Mouse (Mus musculus) brown adipose tissue, adult 24 weeks (tissue): ENCODE measurements around the gene Rgs8. TPM values are rescaled to one million over a fixed set of nuclear protein-coding genes. Genes with fewer than 3 reads are reported as not detected.

ENCODE experiments used
- H3K27ac ChIP-seq: fragments of 200-500 bp; replicated peaks from 2 replicates; pipeline ENCODE4 v1.5.1; 2012; ENCODE audit warnings: low read depth, mild to moderate bottlenecking, low read length
- H3K4me1 ChIP-seq: fragments of 200-500 bp; 2 replicates; pipeline ENCODE4 v1.6.1; 2012; ENCODE audit warnings: low read length, mixed read lengths; ENCODE audit not compliant: control insufficient read depth, insufficient read depth, insufficient read length
- H3K4me3 ChIP-seq: fragments of 200-500 bp; 2 replicates; pipeline ENCODE4 v1.5.1; 2012; ENCODE audit warnings: low read depth, mild to moderate bottlenecking, low read length, moderate library complexity; ENCODE audit not compliant: insufficient read depth
- polyA plus RNA-seq: library from polyadenylated mRNA; stranded (reverse); fragments of >200 nt; gene quantifications from 2 replicates; pipeline ENCODE4 v1.2.4, GENCODE M21; 2012; ENCODE audit not compliant: missing spikeins, insufficient read depth, insufficient read length

Gene Rgs8
- polyA plus RNA-seq, 1 experiment, result not detected

- H3K27ac ChIP-seq, result no peak overlapping the region
- no peak overlapping the region for H3K4me3 ChIP-seq
- no peaks in the 10 kb centered on the region for H3K4me1 ChIP-seq
Observed at GRCm38 (mm10) chr1:153694372-153695120, 41.7 kb downstream of the Rgs8 start.

DNA sequence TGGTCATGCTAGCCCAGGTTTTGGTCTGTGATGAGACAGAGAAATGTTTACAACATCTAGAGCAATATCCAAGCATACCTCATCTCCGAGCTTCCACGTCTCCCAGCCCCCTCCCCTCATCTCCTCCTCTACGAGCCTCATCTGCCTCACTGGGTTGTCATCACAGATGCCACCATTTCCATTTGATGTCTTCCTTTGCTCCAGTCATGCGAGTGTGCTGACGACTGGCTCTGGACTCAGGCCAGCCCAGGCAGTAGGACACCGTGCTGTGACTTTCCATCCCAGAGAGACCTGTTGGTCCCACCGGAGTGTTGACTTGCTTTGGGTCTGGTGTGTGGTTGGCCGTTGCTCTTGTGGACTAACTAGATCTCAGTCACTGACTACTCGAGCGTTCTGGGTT, 42.6 kb downstream of the Rgs8 start:
- Histone ChIP-seq H3K4me1 (no peaks in the 10 kb centered on the region), H3K27ac (no peak overlapping the region), H3K4me3 (no peak overlapping the region)

DNA sequence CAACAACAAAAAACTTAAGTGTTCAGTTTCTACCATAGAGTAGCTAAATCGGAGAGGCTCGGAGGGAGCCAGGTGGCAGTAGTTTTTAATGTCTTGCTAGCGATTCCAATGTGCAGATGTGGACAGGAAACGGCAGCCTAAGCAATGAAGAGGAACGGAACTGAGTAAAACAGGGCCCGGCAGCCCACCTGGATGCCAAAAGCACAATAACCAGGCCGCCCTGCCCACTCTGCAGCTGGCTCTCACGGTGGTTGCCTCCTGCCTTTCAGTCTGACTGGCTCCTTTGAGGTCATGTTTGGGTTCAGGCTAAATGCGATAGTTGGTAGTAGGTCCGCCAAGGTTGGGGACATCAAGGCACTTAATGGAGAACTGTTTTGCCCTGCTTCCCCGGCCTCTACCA, 43.3 kb downstream of the Rgs8 start:
- Histone ChIP-seq H3K27ac (no peak overlapping the region), H3K4me3 (no peak overlapping the region), H3K4me1 (no peaks in the 10 kb centered on the region)

DNA sequence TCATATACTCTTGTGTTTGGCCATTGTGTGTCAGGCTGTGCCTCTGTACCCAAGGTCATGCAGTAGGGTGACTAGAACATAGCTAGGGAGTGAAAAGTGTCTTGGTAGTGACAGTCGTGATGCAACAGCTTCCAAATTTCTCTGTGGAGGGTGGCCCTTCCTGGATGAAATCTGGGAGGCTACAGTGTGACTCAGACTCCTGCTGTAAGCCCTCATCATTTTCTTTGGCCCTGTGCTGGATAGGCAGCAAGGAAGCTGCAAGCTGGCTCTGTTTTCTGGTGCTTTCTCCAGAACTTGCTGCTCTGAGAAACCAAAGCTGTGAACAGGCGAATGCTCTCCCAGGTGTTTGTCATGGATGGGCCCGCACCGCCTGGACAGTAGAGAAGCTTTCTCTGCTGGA, 43.7 kb downstream of the Rgs8 start:
- Histone ChIP-seq H3K27ac (no peak overlapping the region), H3K4me3 (no peak overlapping the region), H3K4me1 (no peaks in the 10 kb centered on the region)

GRCm38 (mm10) chr1:153697581-153698251, 44.9 kb downstream of the Rgs8 start:
- Histone ChIP-seq H3K27ac (no peak overlapping the region), H3K4me1 (no peaks in the 10 kb centered on the region), H3K4me3 (no peak overlapping the region)

GRCm38 (mm10) chr1:153698311-153699084, 45.7 kb downstream of the Rgs8 start:
- Histone ChIP-seq H3K4me3 (no peak overlapping the region), H3K27ac (no peak overlapping the region), H3K4me1 (peaks cover 5% of the 10 kb centered on the region)

GRCm38 (mm10) chr1:153700448-153701063, 47.7 kb downstream of the Rgs8 start:
- H3K27ac ChIP-seq, result no peak overlapping the region
- no peak overlapping the region for H3K4me3 ChIP-seq
- peaks cover 5% of the 10 kb centered on the region for H3K4me1 ChIP-seq

DNA sequence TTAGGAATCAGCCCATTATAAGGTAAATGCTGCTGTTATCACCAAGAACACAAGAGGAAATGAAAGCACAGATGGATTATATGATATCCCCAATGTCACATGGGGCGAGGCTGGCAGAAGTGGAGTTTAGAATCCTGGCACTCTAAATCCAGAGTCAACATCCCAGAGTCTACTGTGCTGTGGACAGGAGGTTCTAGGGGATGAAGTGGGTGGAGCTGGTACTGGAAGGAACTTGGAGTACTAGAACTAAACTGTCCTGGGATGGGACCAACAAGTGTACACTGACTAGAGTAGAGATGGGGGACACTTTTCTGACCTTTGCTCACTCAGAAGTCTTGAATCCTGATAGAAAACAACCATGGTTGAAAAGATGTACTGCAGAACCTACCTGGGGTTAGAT, 48.6 kb downstream of the Rgs8 start:
- H3K4me1 ChIP-seq, result peaks cover 5% of the 10 kb centered on the region
- H3K27ac ChIP-seq, result no peak overlapping the region

GRCm38 (mm10) chr1:153702166-153702852, 49.5 kb downstream of the Rgs8 start:
- H3K27ac ChIP-seq, result no peak overlapping the region
- H3K4me1 ChIP-seq, result peaks cover 5% of the 10 kb centered on the region
- no peak overlapping the region for H3K4me3 ChIP-seq

More for the DNA sequence above, 48.6 kb downstream of the Rgs8 start:
- no peak overlapping the region for H3K4me3 ChIP-seq

DNA sequence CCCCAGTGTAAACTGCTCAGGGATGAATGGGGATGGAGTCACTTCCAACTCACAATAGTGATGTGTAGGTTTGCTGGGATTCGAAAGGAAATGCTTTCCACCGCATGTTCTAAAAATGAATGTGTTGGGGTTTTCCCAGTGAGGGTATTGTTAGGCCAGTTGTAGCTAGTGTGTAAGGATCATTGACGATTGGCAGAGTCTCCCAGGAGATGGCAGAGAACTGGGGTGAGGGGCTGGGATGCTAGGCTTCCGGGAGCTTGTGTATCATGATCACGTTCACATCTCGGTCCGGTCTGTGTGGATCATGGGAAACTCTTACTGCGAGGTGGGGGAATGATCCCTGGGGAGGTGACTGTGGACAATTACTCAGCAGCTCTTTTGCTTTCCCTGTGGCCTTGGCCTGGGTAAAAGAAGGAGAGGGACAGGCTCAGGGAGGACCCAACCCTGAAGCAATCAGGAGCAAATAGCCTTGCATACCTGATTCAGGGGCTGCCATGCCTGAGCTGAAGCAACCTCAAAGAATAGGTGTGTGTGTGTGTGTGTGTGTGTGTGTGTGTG, 50.1 kb downstream of the Rgs8 start:
- no peak overlapping the region for H3K27ac ChIP-seq
- H3K4me1 ChIP-seq, result peaks cover 5% of the 10 kb centered on the region
- no peak overlapping the region for H3K4me3 ChIP-seq

DNA sequence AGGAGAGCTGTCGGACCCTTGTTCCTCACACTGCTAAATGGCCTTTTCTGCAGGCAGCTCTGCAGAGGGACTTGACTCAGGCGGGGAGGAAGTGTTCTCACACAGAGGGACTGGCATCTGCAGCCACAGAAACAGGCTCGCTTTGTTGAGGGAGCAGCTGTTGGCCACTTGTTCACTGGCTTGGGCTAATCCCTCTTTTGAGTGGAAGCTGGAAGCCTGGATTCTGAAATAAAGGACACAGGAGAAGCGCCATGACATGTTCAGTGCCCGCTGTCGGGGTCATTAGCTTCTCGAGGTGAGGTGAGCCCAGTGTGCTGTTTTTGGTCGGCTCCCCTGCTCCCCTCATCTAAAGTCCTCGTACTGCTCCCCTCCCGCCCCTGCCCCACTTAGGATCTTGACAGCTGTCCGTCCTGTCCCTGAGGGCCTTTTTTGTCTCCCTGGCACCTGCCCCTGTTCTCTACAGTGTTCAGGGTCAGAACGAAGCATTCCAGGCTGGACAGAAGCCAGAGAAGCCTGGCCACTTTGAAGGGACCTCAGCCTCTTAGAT, 50.7 kb downstream of the Rgs8 start:
- no peak overlapping the region for H3K27ac ChIP-seq
- peaks cover 5% of the 10 kb centered on the region for H3K4me1 ChIP-seq
- H3K4me3 ChIP-seq, result no peak overlapping the region

GRCm38 (mm10) chr1:153704174-153704573, 51.3 kb downstream of the Rgs8 start:
- H3K27ac ChIP-seq, result no peak overlapping the region
- no peak overlapping the region for H3K4me3 ChIP-seq
- peaks cover 5% of the 10 kb centered on the region for H3K4me1 ChIP-seq

DNA sequence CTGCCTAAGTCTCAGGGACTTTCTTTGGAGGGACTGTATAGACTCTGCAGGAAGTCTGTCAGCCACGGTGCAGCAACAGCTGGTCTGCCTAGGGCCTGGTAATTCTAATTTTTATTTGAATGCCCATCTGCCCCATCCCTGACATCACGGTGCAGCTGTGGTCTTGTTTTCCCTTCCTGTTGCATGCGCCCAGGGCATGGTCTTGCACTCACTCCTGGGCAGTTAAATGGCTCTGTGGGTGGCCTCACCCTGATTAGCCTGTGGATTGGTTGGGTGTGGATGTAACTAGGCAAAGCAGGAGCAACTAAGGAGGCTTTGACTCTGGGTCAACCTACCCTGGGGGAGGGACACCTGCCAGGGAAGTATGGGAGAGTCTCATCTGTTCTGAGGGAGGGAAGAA, 52.2 kb downstream of the Rgs8 start:
- H3K27ac ChIP-seq, result no peak overlapping the region
- H3K4me3 ChIP-seq, result no peak overlapping the region
- H3K4me1 ChIP-seq, result peaks cover 5% of the 10 kb centered on the region

DNA sequence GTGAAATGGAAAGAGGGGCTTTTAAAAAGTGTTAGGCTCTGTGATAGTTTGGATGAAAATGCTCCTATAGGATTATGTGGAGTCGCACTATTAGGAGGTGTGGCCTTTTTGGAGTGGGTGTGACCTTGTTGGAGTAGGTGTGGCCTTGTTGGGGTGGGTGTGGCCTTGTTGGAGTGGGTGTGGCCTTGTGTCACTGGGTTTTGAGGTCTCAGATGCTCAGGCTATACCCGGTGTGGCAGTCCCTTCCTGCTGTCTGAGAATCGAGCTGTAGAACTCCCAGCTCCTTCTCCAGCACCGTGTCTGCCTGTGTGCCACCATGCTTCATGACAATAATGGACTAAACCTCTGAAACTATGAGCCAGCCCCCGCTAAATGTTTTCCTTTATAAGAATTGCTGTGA, 55.8 kb downstream of the Rgs8 start:
- no peak overlapping the region for H3K4me3 ChIP-seq
- H3K27ac ChIP-seq, result no peak overlapping the region
- H3K4me1 ChIP-seq, result no peaks in the 10 kb centered on the region; the same call in 1 of the 2 replicates
